Mouse (Mus musculus) neural tube, embryonic 14.5 days (tissue): ENCODE data around the gene Gm5294. TPM values are rescaled to one million over a fixed set of nuclear protein-coding genes. Genes with fewer than 3 reads are reported as not detected.

Experiments used
- ATAC-seq: fragments of 200-750 bp; cut with Nextera tagmentation; 2 replicates; pipeline ENCODE4 v1.8.0; 2017; ENCODE audit warnings: low read depth, mild to moderate bottlenecking, moderate TSS enrichment, moderate library complexity
- H3K27ac ChIP-seq: fragments of 300-500 bp; sonication (generic); 2 replicates; pipeline ENCODE4 v1.5.1; 2014; ENCODE audit warnings: low read depth, mild to moderate bottlenecking, control low read depth, low read length, moderate library complexity, mixed read lengths
- H3K27me3 ChIP-seq: fragments of 300-500 bp; sonication (generic); 2 replicates; pipeline ENCODE4 v1.6.1; 2014; ENCODE audit warnings: low read length; ENCODE audit not compliant: control insufficient read depth, insufficient read depth
- H3K36me3 ChIP-seq: fragments of 300-500 bp; sonication (generic); 2 replicates; pipeline ENCODE4 v1.6.1; 2014; ENCODE audit warnings: low read length, mixed read lengths; ENCODE audit not compliant: control insufficient read depth, insufficient read depth
- H3K4me1 ChIP-seq: fragments of 300-500 bp; sonication (generic); 2 replicates; pipeline ENCODE4 v1.6.1; 2014; ENCODE audit warnings: low read length; ENCODE audit not compliant: control insufficient read depth, insufficient read depth
- H3K4me2 ChIP-seq: fragments of 300-500 bp; sonication (generic); 2 replicates; pipeline ENCODE4 v1.6.1; 2014; ENCODE audit warnings: mild to moderate bottlenecking, low read depth, low read length, control low read depth
- H3K4me3 ChIP-seq: fragments of 300-500 bp; sonication (generic); 2 replicates; pipeline ENCODE4 v1.5.1; 2014; ENCODE audit warnings: low read depth, low read length, control low read depth, mixed read lengths
- H3K9ac ChIP-seq: fragments of 300-500 bp; sonication (generic); replicated peaks from 2 replicates; pipeline ENCODE4 v1.6.1; 2014; ENCODE audit warnings: low read depth, mild to moderate bottlenecking, control low read depth, low read length, mixed read lengths
- H3K9me3 ChIP-seq: fragments of 300-500 bp; sonication (generic); 2 replicates; pipeline ENCODE4 v1.6.1; 2016; ENCODE audit warnings: low read length; ENCODE audit not compliant: control insufficient read depth
- WGBS: fragments of 180-500 bp; shearing (Covaris S2); extraction: QIAGEN DNeasy Blood & Tissue Kit; methylation state at CpG from one replicate; pipeline ENCODE4 v1.1.7; 2014; 5-methylcytosine and 5-hydroxymethylcytosine counted together
- polyA plus RNA-seq: library from polyadenylated mRNA; unstranded; fragments of >200 nt; fragmentation: Nextera tagmentation; extraction: Ambion mirVana; gene quantifications from 2 replicates; pipeline ENCODE4 v1.2.1, GENCODE M21; 2014

The Gm5294 gene
- polyA plus RNA-seq, 1 experiment from 2014 or later = not detected

- H3K4me2 ChIP-seq = no peak overlapping the region
- H3K36me3 ChIP-seq = no peaks in the 10 kb centered on the region
- H3K4me3 ChIP-seq = no peak overlapping the region
- H3K9ac ChIP-seq = no peak overlapping the region
- H3K27ac ChIP-seq = no peak overlapping the region
- no peaks in the 10 kb centered on the region for H3K4me1 ChIP-seq
- peak; percentile 70 for ATAC-seq
- H3K9me3 ChIP-seq = no peaks in the 10 kb centered on the region
- WGBS = 32% methylated on average over 9 of the region's 9 CpGs
- H3K27me3 ChIP-seq = no peaks in the 10 kb centered on the region
Measured at GRCm38 (mm10) chr5:138857010-138857617, 37.2 kb downstream of the Gm5294 start.

- no peak overlapping the region for H3K27ac ChIP-seq
- H3K36me3 ChIP-seq = no peaks in the 10 kb centered on the region
- H3K4me1 ChIP-seq = no peaks in the 10 kb centered on the region
- H3K27me3 ChIP-seq = no peaks in the 10 kb centered on the region
- no peak overlapping the region for H3K9ac ChIP-seq
- 67% methylated on average over 13 of the region's 13 CpGs for WGBS
- no peak overlapping the region for H3K4me2 ChIP-seq
- H3K9me3 ChIP-seq = no peaks in the 10 kb centered on the region
- no peak overlapping the region for H3K4me3 ChIP-seq
- no peak for ATAC-seq
Measured at GRCm38 (mm10) chr5:138857811-138858251, 38.0 kb downstream of the Gm5294 start.

GRCm38 (mm10) chr5:138863681-138864146 lies 43.8 kb downstream of the Gm5294 start:
- Histone ChIP-seq H3K9ac (no peak overlapping the region), H3K4me2 (no peak overlapping the region), H3K9me3 (no peaks in the 10 kb centered on the region), H3K27ac (no peak overlapping the region), H3K4me1 (no peaks in the 10 kb centered on the region), H3K27me3 (no peaks in the 10 kb centered on the region), H3K4me3 (no peak overlapping the region), H3K36me3 (no peaks in the 10 kb centered on the region)
- 83% methylated on average over 7 of the region's 7 CpGs for WGBS
- no peak for ATAC-seq

- no peak for ATAC-seq
- Histone ChIP-seq H3K9me3 (no peaks in the 10 kb centered on the region), H3K27me3 (no peaks in the 10 kb centered on the region), H3K9ac (no peak overlapping the region), H3K27ac (no peak overlapping the region), H3K36me3 (no peaks in the 10 kb centered on the region), H3K4me3 (no peak overlapping the region), H3K4me2 (no peak overlapping the region), H3K4me1 (no peaks in the 10 kb centered on the region)
Measured at GRCm38 (mm10) chr5:138864166-138864565, 44.3 kb downstream of the Gm5294 start.

- Histone ChIP-seq H3K9ac (no peak overlapping the region), H3K9me3 (no peaks in the 10 kb centered on the region), H3K4me2 (no peak overlapping the region), H3K4me1 (no peaks in the 10 kb centered on the region), H3K27ac (no peak overlapping the region), H3K4me3 (no peak overlapping the region), H3K27me3 (no peaks in the 10 kb centered on the region), H3K36me3 (no peaks in the 10 kb centered on the region)
- no peak for ATAC-seq
- 25% methylated on average over 7 of the region's 7 CpGs for WGBS
Measured at GRCm38 (mm10) chr5:138864880-138865279, 45.0 kb downstream of the Gm5294 start.

- Histone ChIP-seq H3K4me2 (no peak overlapping the region), H3K27ac (no peak overlapping the region), H3K36me3 (no peaks in the 10 kb centered on the region), H3K4me1 (no peaks in the 10 kb centered on the region), H3K27me3 (no peaks in the 10 kb centered on the region), H3K4me3 (no peak overlapping the region), H3K9ac (no peak overlapping the region), H3K9me3 (no peaks in the 10 kb centered on the region)
- WGBS = 80% methylated on average over 4 of the region's 4 CpGs
- no peak for ATAC-seq
Measured at GRCm38 (mm10) chr5:138865637-138866036, 45.8 kb downstream of the Gm5294 start.

Other genes starting within 250 kb of the Gm5294 start
- gene Zfp68, start 200.3 kb upstream of the Gm5294 start, polyA plus RNA-seq = 88.1 and 91.3 TPM in 2 replicates
- 25.6 and 26.8 TPM in 2 replicates for gene A430033K04Rik, start 197.2 kb upstream of the Gm5294 start, polyA plus RNA-seq
- gene Fam20c, start 65.6 kb upstream of the Gm5294 start, polyA plus RNA-seq = 56.8 and 64.6 TPM in 2 replicates
- 23.4 and 27.5 TPM in 2 replicates for gene Pdgfa, start 177.3 kb downstream of the Gm5294 start, polyA plus RNA-seq